Mouse (Mus musculus) hindbrain, embryonic 16.5 days (tissue): ENCODE results near the gene Cfap43. TPM values are rescaled to one million over a fixed set of nuclear protein-coding genes. Genes with fewer than 3 reads are reported as not detected.
A peak's percentile ranks its signal among the peaks of the same experiment; 100 is the strongest.

Experiments used
- ATAC-seq: fragments of 200-750 bp; cut with Nextera tagmentation; 2 replicates; pipeline ENCODE4 v1.8.0; 2017; ENCODE audit warnings: moderate TSS enrichment, moderate library complexity
- H3K27ac ChIP-seq: fragments of 300-500 bp; sonication (generic); 2 replicates; pipeline ENCODE4 v1.5.1; 2014; ENCODE audit warnings: low read depth, mild to moderate bottlenecking, control low read depth, low read length, moderate library complexity
- H3K27me3 ChIP-seq: fragments of 300-500 bp; sonication (generic); replicated peaks from 2 replicates; pipeline ENCODE4 v1.6.1; 2014; ENCODE audit warnings: low read length; ENCODE audit not compliant: control insufficient read depth, insufficient read depth
- H3K36me3 ChIP-seq: fragments of 300-500 bp; sonication (generic); 2 replicates; pipeline ENCODE4 v1.6.1; 2014; ENCODE audit warnings: mild to moderate bottlenecking, low read length, moderate library complexity, mixed read lengths; ENCODE audit not compliant: control insufficient read depth, insufficient read depth
- H3K4me1 ChIP-seq: fragments of 300-500 bp; sonication (generic); 2 replicates; pipeline ENCODE4 v1.6.1; 2014; ENCODE audit warnings: low read depth, low read length; ENCODE audit not compliant: control insufficient read depth, insufficient read depth
- H3K4me2 ChIP-seq: fragments of 300-500 bp; sonication (generic); 2 replicates; pipeline ENCODE4 v1.6.1; 2014; ENCODE audit warnings: mild to moderate bottlenecking, low read length, control low read depth, moderate library complexity
- H3K4me3 ChIP-seq: fragments of 300-500 bp; sonication (generic); 2 replicates; pipeline ENCODE4 v1.5.1; 2014; ENCODE audit warnings: mild to moderate bottlenecking, low read length, control low read depth, moderate library complexity
- H3K9ac ChIP-seq: fragments of 300-500 bp; sonication (generic); 2 replicates; pipeline ENCODE4 v1.6.1; 2014; ENCODE audit warnings: low read depth, mild to moderate bottlenecking, control low read depth, low read length, moderate library complexity
- H3K9me3 ChIP-seq: fragments of 300-500 bp; sonication (generic); 2 replicates; pipeline ENCODE4 v1.6.1; 2014; ENCODE audit warnings: mild to moderate bottlenecking, low read length, moderate library complexity; ENCODE audit not compliant: control insufficient read depth
- WGBS: fragments of 180-500 bp; shearing (Covaris S2); extraction: QIAGEN DNeasy Blood & Tissue Kit; methylation state at CpG from one replicate; pipeline ENCODE4 v1.1.7; 2014; 5-methylcytosine and 5-hydroxymethylcytosine counted together
- polyA plus RNA-seq: library from polyadenylated mRNA; unstranded; fragments of >200 nt; fragmentation: Nextera tagmentation; extraction: Ambion mirVana; gene quantifications from 2 replicates; pipeline ENCODE4 v1.2.1, GENCODE M21; 2015

Cfap43 gene
- polyA plus RNA-seq, 1 experiment from 2014 or later: 3.0 TPM

DNA sequence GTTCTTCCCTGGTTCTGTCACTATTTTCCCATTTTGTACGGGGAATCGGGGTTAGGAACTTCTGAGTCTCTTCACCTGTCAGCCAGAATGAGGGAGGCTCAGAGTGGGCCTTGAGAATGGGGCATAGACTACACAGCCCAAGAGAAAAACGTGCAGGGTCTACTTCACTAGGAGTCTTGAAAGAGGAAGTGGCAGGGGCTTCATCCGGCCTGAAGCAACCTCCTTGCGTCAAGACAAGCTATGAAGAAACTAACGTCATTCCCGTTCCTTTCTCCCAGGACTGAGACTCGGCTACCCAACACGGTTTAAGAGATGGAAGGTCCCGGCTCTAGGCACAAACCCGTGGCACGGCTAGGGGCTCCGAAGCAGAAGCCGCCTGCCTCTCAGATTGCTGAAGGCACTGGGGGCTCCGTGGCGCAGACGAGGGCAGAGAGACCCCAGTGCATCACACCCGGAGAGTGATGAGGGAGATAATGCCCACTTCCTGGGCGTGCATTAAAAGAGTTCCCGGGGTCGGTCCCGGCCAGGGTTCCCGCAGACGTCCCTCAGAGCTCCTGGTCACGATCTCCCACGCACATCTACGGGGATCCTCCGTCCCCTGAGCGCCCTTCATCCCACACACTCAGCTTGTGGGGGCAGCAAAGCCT is 509 bp downstream of the Cfap43 start:
- Histone ChIP-seq H3K9ac (peak overlapping the region; percentile 81), H3K27ac (peak overlapping the region; percentile 82), H3K9me3 (no peaks in the 10 kb centered on the region), H3K4me2 (peak overlapping the region; percentile 61), H3K27me3 (0 out of 2 replicates have a peak, but pooled peaks cover 2% of the 10 kb centered on the region), H3K4me1 (peaks cover 13% of the 10 kb centered on the region), H3K36me3 (no peaks in the 10 kb centered on the region), H3K4me3 (peak overlapping the region; percentile 66)
- ATAC-seq: peak; percentile 67
- WGBS: 2% methylated on average over 29 of the region's 29 CpGs

- WGBS: 14% methylated on average over 9 of the region's 9 CpGs
- no peak for ATAC-seq
- Histone ChIP-seq H3K27ac (no peak overlapping the region), H3K27me3 (0 out of 2 replicates have a peak, but pooled peaks cover 2% of the 10 kb centered on the region), H3K9ac (peak overlapping the region; percentile 81), H3K9me3 (no peaks in the 10 kb centered on the region), H3K4me1 (peaks cover 13% of the 10 kb centered on the region), H3K36me3 (no peaks in the 10 kb centered on the region), H3K4me2 (peak overlapping the region; percentile 61), H3K4me3 (peak overlapping the region; percentile 66)
Observed at GRCm38 (mm10) chr19:47918016-47918415, 1.1 kb downstream of the Cfap43 start.

DNA sequence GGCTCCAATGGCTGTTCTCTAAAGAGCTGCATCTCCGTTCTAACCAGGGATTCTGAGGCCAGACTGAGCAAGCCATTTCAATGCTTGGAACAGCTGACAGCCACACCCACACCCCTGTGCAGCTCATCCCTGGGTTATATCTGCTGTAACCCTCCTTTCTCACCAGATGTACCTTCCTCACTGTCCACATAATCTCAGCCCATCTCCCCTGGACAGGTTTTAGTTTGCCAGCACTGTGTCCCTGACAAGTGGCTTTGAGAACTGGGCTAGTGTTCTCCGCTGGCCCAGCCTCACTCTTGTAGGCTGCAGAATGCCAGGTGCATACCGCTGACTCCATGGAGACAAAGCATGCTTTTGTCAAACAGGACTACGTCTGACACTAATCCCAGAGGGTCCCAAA is 1.7 kb downstream of the Cfap43 start:
- peak overlapping the region; percentile 61 for H3K4me2 ChIP-seq
- H3K4me3 ChIP-seq: no peak overlapping the region
- 0 out of 2 replicates have a peak, but pooled peaks cover 2% of the 10 kb centered on the region for H3K27me3 ChIP-seq
- H3K27ac ChIP-seq: no peak overlapping the region
- H3K9me3 ChIP-seq: no peaks in the 10 kb centered on the region
- peaks cover 13% of the 10 kb centered on the region for H3K4me1 ChIP-seq
- 22% methylated on average over 4 of the region's 4 CpGs for WGBS
- ATAC-seq: no peak
- no peak overlapping the region for H3K9ac ChIP-seq
- no peaks in the 10 kb centered on the region for H3K36me3 ChIP-seq

DNA sequence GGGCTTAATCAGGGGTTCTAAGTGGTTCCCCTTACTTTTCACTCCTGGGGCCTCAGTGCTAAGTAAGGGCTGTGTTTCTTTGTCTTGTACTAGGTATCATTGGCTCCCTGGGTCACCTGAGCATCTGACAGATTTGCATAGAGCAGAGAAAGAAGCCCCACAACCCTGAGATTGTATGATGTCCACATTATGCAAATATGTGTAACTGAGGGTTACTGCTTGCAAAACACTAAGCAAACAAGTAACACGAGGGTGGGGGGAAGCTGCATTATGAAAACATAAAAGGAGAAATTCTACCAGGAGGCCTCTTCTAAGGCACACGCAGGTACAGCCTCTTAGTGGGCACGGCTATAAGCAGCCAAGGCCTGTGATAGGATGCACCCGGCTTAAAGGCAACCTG is 3.8 kb downstream of the Cfap43 start:
- Histone ChIP-seq H3K27me3 (0 out of 2 replicates have a peak, but pooled peaks cover 2% of the 10 kb centered on the region), H3K4me1 (peaks cover 14% of the 10 kb centered on the region), H3K9ac (no peak overlapping the region), H3K4me3 (no peak overlapping the region), H3K9me3 (no peaks in the 10 kb centered on the region), H3K27ac (no peak overlapping the region), H3K36me3 (no peaks in the 10 kb centered on the region), H3K4me2 (no peak overlapping the region)
- no peak for ATAC-seq
- WGBS: 82% methylated on average over 4 of the region's 4 CpGs

- Histone ChIP-seq H3K36me3 (no peaks in the 10 kb centered on the region), H3K4me3 (no peak overlapping the region), H3K9ac (no peak overlapping the region), H3K27me3 (0 out of 2 replicates have a peak, but pooled peaks cover 2% of the 10 kb centered on the region), H3K27ac (no peak overlapping the region), H3K9me3 (no peaks in the 10 kb centered on the region), H3K4me1 (peaks cover 12% of the 10 kb centered on the region), H3K4me2 (no peak overlapping the region)
- 95% methylated on average over 4 of the region's 4 CpGs for WGBS
- no peak for ATAC-seq
Observed at GRCm38 (mm10) chr19:47914191-47914590, 4.9 kb downstream of the Cfap43 start.

DNA sequence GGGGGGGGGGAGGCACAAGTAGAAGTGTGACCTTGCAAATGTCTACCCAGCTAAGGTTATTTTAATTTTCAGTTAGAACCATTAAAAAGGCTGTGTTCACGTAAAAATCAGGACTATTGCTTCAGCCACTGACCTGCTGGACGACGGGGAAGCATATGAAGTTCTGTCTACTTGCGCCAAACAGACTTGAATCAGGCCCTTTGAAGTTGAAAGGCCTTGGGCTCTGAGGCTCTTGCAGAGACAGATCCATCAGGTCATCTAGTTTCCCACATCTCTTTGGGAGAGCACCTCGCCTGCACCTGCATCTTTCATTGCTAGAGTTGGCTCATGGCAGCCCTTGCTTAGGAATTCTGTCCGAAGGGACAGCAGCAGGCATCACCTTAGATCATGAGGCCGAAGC is 5.7 kb downstream of the Cfap43 start:
- 91% methylated on average over 7 of the region's 7 CpGs for WGBS
- Histone ChIP-seq H3K9ac (no peak overlapping the region), H3K4me2 (no peak overlapping the region), H3K4me1 (peaks cover 13% of the 10 kb centered on the region), H3K9me3 (no peaks in the 10 kb centered on the region), H3K4me3 (no peak overlapping the region), H3K27ac (no peak overlapping the region), H3K27me3 (0 out of 2 replicates have a peak, but pooled peaks cover 2% of the 10 kb centered on the region), H3K36me3 (no peaks in the 10 kb centered on the region)
- no peak for ATAC-seq

- WGBS: 80% methylated on average over 4 of the region's 4 CpGs
- Histone ChIP-seq H3K4me3 (no peak overlapping the region), H3K36me3 (no peaks in the 10 kb centered on the region), H3K27me3 (no peaks in the 10 kb centered on the region), H3K4me1 (peaks cover 7% of the 10 kb centered on the region), H3K4me2 (no peak overlapping the region), H3K9me3 (no peaks in the 10 kb centered on the region), H3K9ac (no peak overlapping the region), H3K27ac (no peak overlapping the region)
- no peak for ATAC-seq
Observed at GRCm38 (mm10) chr19:47910751-47911150, 8.3 kb downstream of the Cfap43 start.

DNA sequence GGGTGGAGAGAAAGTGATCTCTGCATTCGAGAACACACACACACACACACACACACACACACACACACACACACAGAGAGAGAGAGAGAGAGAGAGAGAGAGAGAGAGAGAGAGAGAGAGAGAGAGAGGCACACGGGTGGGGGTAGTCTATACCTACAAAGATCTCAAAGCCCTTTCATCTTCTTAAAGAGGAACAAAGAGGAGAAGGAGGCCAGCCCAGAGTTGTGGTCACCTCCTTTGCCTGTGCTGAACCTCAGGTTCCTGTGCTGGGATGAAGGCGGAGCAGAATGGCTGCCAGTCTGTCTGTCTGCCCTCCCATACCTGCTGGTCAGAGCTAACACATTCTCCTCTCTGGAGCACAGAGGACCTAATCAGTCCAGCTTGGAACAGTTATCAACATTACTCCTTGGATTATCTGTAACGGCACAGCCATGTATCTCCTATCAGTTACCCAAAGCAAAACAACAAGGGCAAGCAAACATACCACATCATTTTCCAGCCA is 8.9 kb downstream of the Cfap43 start:
- Histone ChIP-seq H3K4me3 (no peak overlapping the region), H3K4me2 (peak overlapping the region; percentile 55), H3K27ac (peak overlapping the region; percentile 76), H3K4me1 (peaks cover 10% of the 10 kb centered on the region), H3K9me3 (no peaks in the 10 kb centered on the region), H3K36me3 (no peaks in the 10 kb centered on the region), H3K27me3 (no peaks in the 10 kb centered on the region), H3K9ac (peak overlapping the region; percentile 61; the same call in 1 of the 2 replicates)
- WGBS: 42% methylated on average over 4 of the region's 4 CpGs
- ATAC-seq: no peak

- H3K9ac ChIP-seq: peak overlapping the region; percentile 61
- WGBS: 1% methylated on average over 9 of the region's 10 CpGs
- H3K36me3 ChIP-seq: no peaks in the 10 kb centered on the region
- H3K27ac ChIP-seq: peak overlapping the region; percentile 76
- H3K27me3 ChIP-seq: no peaks in the 10 kb centered on the region
- peak overlapping the region; percentile 31 for H3K4me3 ChIP-seq
- no peaks in the 10 kb centered on the region for H3K9me3 ChIP-seq
- H3K4me2 ChIP-seq: peak overlapping the region; percentile 55
- peaks cover 11% of the 10 kb centered on the region for H3K4me1 ChIP-seq
- ATAC-seq: peak; percentile 85
Observed at GRCm38 (mm10) chr19:47909387-47910116, 9.5 kb downstream of the Cfap43 start.
